Mouse (Mus musculus) cerebellum, adult 18-20 months (tissue): ENCODE data around the gene Emc7.
"Not testable (repeated sequence)": the region's sequence is repeated elsewhere in the genome, so short reads cannot be mapped to it uniquely, and the experiment has no call there.

Source experiments
- DNase-seq, 2 experiments: peaks; one replicate each; pipeline ENCODE4 v3.0.0; 2021

Gene Emc7

GRCm38 (mm10) chr2:112454862-112455564, at the start of gene Emc7:
TSS of gene Emc7 (plus strand) at chr2:112454997.
- DNase-seq: peak; percentile 98

- no peak for DNase-seq
Observed at GRCm38 (mm10) chr2:112407030-112407429, 47.8 kb upstream of the Emc7 start.

- DNase-seq: no peak
Observed at GRCm38 (mm10) chr2:112425308-112425707, 29.5 kb upstream of the Emc7 start.

DNA sequence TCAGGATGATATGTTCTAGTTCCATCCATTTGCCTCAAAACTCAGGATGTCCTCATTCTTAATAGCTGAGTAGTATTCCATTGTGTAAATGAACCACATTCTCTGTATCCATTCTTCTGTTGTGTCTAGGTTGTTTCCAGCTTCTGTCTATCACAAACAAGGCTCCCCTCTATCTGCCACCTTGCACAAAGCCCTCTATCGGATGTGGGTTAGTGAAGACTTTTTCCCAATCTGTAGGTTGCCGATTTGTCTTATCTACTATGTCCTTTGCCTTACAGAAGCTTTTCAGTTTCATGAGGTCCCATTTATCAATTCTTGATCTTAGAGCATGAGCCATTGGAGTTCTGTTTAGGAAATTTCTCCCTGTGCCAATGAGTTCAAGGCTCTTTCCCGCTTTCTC, 26.3 kb upstream of the Emc7 start:
- DNase-seq: not testable (repeated sequence)

- DNase-seq: no peak
Observed at GRCm38 (mm10) chr2:112429665-112430064, 25.1 kb upstream of the Emc7 start.

DNA sequence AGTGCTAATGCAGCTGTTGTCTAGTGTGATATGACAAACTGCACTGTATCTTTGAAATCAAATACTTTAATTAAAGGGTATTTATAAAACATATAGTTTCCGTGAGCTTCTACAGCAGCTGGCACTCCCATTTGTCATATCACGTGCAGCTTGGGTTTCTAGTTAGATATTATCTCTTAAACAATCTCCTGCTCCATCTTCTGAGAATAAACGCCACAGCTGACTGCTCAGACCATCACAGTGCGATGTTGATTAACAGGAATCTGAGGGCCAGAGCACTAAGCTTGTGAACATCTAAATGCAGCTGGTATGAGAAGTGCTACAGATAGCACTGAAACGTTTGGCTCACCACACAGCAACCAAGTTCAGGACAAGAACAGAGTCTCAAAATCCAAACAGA, 24.4 kb upstream of the Emc7 start:
- no peak for DNase-seq

DNA sequence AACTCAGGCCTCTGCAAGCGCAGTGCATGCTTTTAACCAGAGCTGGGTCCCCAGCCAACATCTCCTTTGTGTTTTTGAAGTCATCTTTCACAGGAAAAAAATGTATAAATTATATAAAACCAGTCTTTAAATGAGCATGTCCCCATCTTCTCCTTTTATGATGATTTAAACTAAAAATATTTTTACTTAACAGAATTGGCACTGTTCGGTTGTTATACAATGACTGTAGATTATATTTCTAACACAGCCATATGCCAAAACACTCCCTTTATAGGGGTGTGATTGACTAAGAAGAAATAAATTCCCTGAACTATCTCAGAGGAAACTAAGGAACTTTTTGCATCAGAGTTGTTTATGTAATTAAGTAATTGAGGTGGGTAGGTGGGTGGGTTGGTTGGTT, 22.3 kb upstream of the Emc7 start:
- no peak for DNase-seq

DNA sequence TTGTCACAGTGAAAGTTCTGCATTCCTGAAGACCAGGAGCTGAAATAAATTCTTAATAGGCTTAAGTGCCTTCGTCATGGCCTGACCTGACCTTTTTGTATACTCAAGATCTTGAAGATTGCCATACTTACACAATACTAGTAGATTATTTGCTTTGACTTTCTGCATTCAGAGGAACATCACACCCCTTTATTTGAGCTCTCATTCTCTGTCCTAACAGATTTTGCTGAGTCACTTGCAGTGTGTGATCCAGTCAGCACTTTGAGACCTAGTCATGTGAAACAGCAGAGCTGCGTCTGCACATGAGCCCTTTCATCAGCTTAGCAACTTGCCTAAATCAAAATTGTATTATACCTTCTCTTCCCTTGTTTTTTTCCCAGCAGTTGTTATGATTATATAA, 21.4 kb upstream of the Emc7 start:
- no peak for DNase-seq

GRCm38 (mm10) chr2:112436292-112436691, 18.5 kb upstream of the Emc7 start:
- no peak for DNase-seq

DNA sequence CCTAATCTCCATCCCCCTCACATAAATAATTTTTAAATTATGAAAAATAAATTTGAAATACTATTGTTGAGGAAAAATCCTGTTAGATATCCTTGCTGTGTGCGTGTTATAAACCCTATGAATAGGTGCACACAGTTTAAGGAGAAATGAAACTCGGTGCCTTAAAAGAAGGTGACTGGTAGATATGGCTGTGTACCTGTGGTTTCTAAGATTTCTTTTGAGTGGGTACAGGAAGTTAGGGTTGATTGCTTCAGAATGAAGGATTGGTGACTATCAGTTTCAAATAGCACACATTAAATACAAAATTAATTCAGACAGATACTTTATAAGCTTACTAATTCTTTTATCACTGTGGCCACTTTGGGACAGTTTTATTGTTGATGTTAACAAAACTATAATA, 17.2 kb upstream of the Emc7 start:
- no peak for DNase-seq

DNA sequence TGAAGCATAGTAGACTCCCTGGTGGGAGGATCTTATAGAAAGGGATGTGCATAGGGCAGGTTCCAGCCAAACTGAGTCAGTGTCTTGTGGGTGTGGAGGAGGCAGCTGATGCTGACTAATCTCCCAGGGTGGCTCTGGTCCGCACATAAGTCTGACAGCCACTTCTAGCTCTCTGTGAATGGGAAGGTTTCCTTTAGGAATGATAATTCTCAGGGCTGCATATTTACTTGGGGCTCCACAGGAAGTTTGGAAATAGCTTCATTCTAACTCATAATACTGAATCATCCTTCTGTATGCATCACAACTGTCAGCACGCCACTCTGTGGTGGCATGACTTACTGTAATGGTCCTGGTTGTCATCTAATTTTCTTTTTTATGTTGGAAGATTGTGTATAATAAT, 11.3 kb upstream of the Emc7 start:
- no peak for DNase-seq

- no peak for DNase-seq
Observed at GRCm38 (mm10) chr2:112445511-112445910, 9.3 kb upstream of the Emc7 start.

GRCm38 (mm10) chr2:112448046-112448445, 6.8 kb upstream of the Emc7 start:
- DNase-seq: not testable (repeated sequence)

- no peak for DNase-seq
Observed at GRCm38 (mm10) chr2:112448510-112449059, 6.2 kb upstream of the Emc7 start.

GRCm38 (mm10) chr2:112449597-112450296, 5.0 kb upstream of the Emc7 start:
- DNase-seq: peak; percentile 16 to 27

DNA sequence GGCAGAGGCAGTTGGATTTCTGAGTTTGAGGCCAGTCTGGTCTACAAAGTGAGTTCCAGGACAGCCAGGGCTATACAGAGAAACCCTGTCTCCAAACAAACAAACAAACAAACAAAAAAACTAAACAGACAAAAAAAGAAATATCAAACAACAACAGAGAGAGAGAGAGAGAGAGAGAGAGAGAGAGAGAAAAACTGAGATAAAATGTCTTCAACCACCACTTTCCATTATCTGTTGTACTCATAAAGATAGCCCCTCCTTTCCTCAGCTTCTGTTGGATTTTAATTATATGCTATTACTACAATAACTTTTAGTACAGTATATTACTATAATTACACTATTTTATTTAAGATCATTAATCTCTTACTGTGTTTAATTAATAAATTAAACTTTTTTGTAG, 2.3 kb upstream of the Emc7 start:
- not testable (repeated sequence) for DNase-seq

DNA sequence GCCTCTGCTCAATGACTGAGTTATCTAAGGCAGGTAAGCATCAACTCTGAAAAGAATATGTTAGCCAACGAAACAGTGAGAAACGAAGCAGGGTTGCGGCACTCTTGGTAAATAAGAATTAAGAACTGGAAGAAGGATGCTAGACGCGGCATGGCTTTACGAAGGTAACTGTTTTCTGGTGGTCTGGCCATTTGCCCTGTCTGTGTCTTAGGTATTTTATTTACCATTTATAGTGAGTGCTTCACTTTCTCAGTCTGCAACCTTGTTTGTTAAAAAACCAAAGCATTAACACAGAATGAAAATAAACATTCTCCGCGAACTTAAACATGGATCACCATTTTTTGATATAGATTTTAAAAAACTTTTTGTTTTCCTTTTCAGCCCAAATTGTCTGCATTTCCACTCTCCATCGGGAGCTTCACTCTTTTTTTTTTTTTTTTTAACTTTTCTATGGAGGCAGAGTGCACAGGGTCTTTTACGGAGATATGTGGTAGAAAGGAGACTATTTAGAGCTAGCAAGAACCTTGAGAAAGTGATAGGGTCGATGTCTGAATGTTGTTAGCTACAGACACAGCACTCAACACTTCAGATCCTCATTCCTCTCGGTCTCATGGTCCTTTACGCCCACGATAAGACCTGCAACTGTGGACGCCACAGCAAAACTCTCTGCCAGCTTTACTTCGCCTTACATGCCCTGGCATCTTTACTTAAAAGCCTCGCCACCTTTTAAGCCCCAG, 504 bp upstream of the Emc7 start:
- no peak for DNase-seq

- no peak for DNase-seq
Observed at GRCm38 (mm10) chr2:112460557-112460956, 5.8 kb downstream of the Emc7 start.

GRCm38 (mm10) chr2:112469542-112469941, 14.7 kb downstream of the Emc7 start:
- DNase-seq: no peak

DNA sequence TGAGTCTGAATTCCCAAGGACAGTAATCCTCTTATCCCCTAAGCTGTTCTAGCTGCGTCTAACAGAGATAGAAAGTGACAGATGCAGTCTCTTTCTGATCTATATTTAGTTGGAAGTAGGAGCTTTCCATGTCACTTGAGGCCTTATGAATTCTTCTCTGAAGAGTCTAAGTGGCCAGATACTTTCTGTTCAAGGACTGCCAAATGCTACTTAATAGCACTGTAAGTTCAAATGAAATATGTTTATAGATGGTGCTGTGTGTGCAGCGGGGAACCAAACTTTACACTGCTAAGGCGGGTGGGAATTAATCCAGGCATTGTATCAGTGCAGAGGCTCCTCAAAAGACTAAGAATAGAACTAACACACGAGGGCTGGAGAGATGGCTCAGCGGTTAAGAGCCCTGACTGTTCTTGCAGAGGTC, 16.2 kb downstream of the Emc7 start:
- DNase-seq: no peak

GRCm38 (mm10) chr2:112472076-112472475, 17.3 kb downstream of the Emc7 start:
- DNase-seq: no peak

DNA sequence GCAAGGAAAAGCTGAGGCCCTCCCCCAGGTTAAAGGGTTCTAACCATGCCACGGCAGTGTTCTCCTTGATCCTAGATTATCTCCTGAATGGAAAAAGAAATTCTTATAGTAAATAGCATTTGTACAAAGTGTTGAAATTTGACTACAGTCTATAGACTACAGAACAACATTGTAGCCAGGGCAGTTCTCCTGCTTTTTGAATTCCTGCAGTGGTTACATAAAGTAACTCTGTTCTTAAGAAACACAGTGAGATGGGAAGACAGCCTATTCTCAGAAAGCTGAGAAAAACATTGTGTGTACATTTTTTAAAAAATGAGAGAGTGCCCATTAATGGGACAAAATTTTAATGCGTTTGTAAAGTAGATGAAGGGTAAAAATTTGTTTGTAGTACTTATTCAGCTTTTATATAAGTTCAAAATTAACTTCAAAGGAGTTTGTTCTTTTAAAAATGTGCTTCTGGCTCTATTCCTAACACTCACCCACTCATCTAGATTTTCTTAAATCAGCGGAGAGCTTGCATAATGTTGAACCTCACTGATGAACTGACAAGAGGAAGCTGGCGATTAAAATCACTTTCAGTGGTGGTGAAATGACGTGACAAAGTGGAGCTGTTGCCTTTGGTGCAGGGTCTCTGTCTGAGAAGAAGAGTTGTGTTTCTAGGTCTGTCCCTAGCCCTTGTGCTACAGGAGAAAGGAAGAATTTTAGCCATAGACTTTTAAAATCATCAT, 20.4 kb downstream of the Emc7 start:
- no peak for DNase-seq

GRCm38 (mm10) chr2:112476554-112476953, 21.8 kb downstream of the Emc7 start:
- no peak for DNase-seq
